Mouse (Mus musculus): ENCODE measurements around the gene Lrwd1.

GRCm38 (mm10) chr5:136182049-136182448 is 46.2 kb upstream of the Lrwd1 start:
- no peak for TF ChIP-seq CTCF (IDR thresholded peaks at IDR 0.05)
- TF ChIP-seq EP300 (IDR thresholded peaks at IDR 0.05): no peak

All from lung, postnatal 0 days (tissue).